Mouse (Mus musculus): ENCODE measurements around the gene Fmnl3.

- TF ChIP-seq GATA1 (IDR thresholded peaks at IDR 0.05; ENCODE audit: low read length), result no peak
- TF ChIP-seq TAL1 (IDR thresholded peaks at IDR 0.05; ENCODE audit: low read length), result no peak
These were observed 79.7 kb downstream of the Fmnl3 start for GRCm38 (mm10) chr15:99290586-99290985.

Measured in erythroblast, embryonic 14.5 days (primary cell).